Mouse (Mus musculus) liver, postnatal 0 days (tissue): ENCODE measurements around the gene Hsd17b1. TPM values are rescaled to one million over a fixed set of nuclear protein-coding genes. Genes with fewer than 3 reads are reported as not detected.

Experiments used
- ATAC-seq: fragments of 200-750 bp; cut with Nextera tagmentation; 2 replicates; pipeline ENCODE4 v1.8.0; 2017; ENCODE audit warnings: mild to moderate bottlenecking, moderate library complexity
- DNase-seq: peaks from one replicate; pipeline ENCODE4 v3.0.0-alpha.2; 2016
- H3K27ac ChIP-seq: fragments of 300-500 bp; sonication (generic); 2 replicates; pipeline ENCODE4 v1.5.1; 2014; ENCODE audit warnings: antibody characterized with exemption, moderate library complexity, mild to moderate bottlenecking, low read depth
- H3K27me3 ChIP-seq: fragments of 300-500 bp; sonication (generic); 2 replicates; pipeline ENCODE4 v1.6.1; 2014; ENCODE audit warnings: low read length, control low read depth, mixed read lengths; ENCODE audit not compliant: insufficient read depth
- H3K36me3 ChIP-seq: fragments of 300-500 bp; sonication (generic); replicated peaks from 2 replicates; pipeline ENCODE4 v1.6.1; 2014; ENCODE audit warnings: mild to moderate bottlenecking, control low read depth, low read length, moderate library complexity, mixed read lengths; ENCODE audit not compliant: insufficient read depth
- H3K4me1 ChIP-seq: fragments of 300-500 bp; sonication (generic); 2 replicates; pipeline ENCODE4 v1.6.1; 2014; ENCODE audit warnings: antibody characterized with exemption, mild to moderate bottlenecking, control low read depth; ENCODE audit not compliant: insufficient read depth
- H3K4me2 ChIP-seq: fragments of 300-500 bp; sonication (generic); 2 replicates; pipeline ENCODE4 v1.6.1; 2014; ENCODE audit warnings: low read depth, mild to moderate bottlenecking, low read length, moderate library complexity, mixed read lengths
- H3K4me3 ChIP-seq: fragments of 300-500 bp; sonication (generic); 2 replicates; pipeline ENCODE4 v1.5.1; 2014; ENCODE audit warnings: low read depth, low read length
- H3K9ac ChIP-seq: fragments of 300-500 bp; sonication (generic); replicated peaks from 2 replicates; pipeline ENCODE4 v1.6.1; 2014; ENCODE audit warnings: mild to moderate bottlenecking, moderate library complexity
- H3K9me3 ChIP-seq: fragments of 300-500 bp; sonication (generic); 2 replicates; pipeline ENCODE4 v1.6.1; 2016; ENCODE audit warnings: mild to moderate bottlenecking, control low read depth, low read length, mixed read lengths
- CTCF ChIP-seq: sonication (generic); IDR thresholded peaks from 2 replicates; pipeline ENCODE4 v1.5.1; 2016; ENCODE audit warnings: antibody characterized with exemption, low read depth
- EP300 ChIP-seq: IDR thresholded peaks from 2 replicates; pipeline ENCODE4 v1.6.1; 2016; ENCODE audit warnings: antibody characterized with exemption, low read depth, mild to moderate bottlenecking
- WGBS: fragments of 180-500 bp; shearing (Covaris S2); extraction: QIAGEN DNeasy Blood & Tissue Kit; methylation state at CpG from one replicate; pipeline ENCODE4 v1.1.7; 2014; ENCODE audit not compliant: insufficient replicate concordance; 5-methylcytosine and 5-hydroxymethylcytosine counted together
- polyA plus RNA-seq: library from polyadenylated mRNA; unstranded; fragments of >200 nt; fragmentation: Nextera tagmentation; extraction: Ambion mirVana; gene quantifications from 2 replicates; pipeline ENCODE4 v1.2.1, GENCODE M21; 2015

The Hsd17b1 gene
- polyA plus RNA-seq, 1 experiment from 2014 or later: 0.23 TPM

DNA sequence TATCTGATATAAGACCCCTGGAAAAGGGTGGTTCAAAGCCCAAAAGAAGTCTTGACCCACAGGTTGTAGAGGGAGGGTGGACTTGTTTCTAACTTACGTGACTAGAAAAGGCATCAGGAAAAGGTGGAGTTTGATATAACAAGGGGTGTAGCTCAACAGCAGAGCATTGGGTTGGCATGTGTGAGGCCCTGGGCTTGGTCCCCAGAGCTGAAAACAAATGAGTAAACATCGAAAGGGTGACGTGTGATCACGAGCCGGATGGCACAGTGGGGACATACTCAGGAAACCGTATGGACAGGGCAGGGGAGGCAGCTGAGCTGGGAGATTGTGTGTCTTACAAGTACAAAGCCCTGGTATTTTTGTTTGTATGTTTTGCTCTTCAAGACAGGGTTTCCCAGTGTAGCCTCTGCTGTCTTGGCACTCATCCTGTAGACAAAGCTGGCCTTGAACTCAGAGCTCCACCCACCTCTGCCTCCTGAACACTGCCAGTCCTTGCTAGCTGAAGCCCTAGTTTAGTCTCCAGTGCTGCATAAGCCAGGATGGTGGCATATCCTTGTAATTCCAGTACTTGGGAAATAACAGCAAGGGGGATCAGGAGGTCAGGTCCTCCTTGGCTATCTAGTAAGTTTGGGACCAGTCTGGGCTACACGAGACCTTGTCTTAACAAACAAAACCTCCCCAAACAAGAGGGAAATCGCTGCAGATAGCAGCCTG, 43.4 kb upstream of the Hsd17b1 start:
- H3K27ac ChIP-seq: no peak overlapping the region
- DNase-seq (no peak), ATAC-seq (no peak)
- no peaks in the 10 kb centered on the region for H3K9me3 ChIP-seq
- TF ChIP-seq CTCF (no peak), EP300 (no peak)
- WGBS: 92% methylated on average over 8 of the region's 8 CpGs
- H3K4me3 ChIP-seq: no peak overlapping the region
- peaks cover 84% of the 10 kb centered on the region for H3K36me3 ChIP-seq
- H3K4me1 ChIP-seq: no peaks in the 10 kb centered on the region
- no peak overlapping the region for H3K4me2 ChIP-seq
- H3K27me3 ChIP-seq: no peaks in the 10 kb centered on the region
- H3K9ac ChIP-seq: no peak overlapping the region

GRCm38 (mm10) chr11:101035328-101035695, 42.9 kb upstream of the Hsd17b1 start:
- no peak for TF ChIP-seq EP300
- no peak for TF ChIP-seq CTCF
- Histone ChIP-seq H3K9me3 (no peaks in the 10 kb centered on the region), H3K4me2 (no peak overlapping the region), H3K4me3 (no peak overlapping the region), H3K27ac (no peak overlapping the region), H3K4me1 (no peaks in the 10 kb centered on the region), H3K27me3 (no peaks in the 10 kb centered on the region), H3K9ac (no peak overlapping the region), H3K36me3 (peaks cover 85% of the 10 kb centered on the region)
- DNase-seq (no peak), ATAC-seq (no peak)
- 85% methylated on average over 4 of the region's 4 CpGs for WGBS

GRCm38 (mm10) chr11:101037795-101038194, 40.4 kb upstream of the Hsd17b1 start:
- Histone ChIP-seq H3K9ac (no peak overlapping the region), H3K27ac (no peak overlapping the region), H3K27me3 (no peaks in the 10 kb centered on the region), H3K9me3 (no peaks in the 10 kb centered on the region), H3K4me3 (no peak overlapping the region), H3K4me2 (no peak overlapping the region), H3K4me1 (no peaks in the 10 kb centered on the region), H3K36me3 (peaks cover 81% of the 10 kb centered on the region)
- ATAC-seq (no peak), DNase-seq (no peak)
- TF ChIP-seq CTCF: no peak
- TF ChIP-seq EP300: no peak
- WGBS: 88% methylated on average over 10 of the region's 10 CpGs

DNA sequence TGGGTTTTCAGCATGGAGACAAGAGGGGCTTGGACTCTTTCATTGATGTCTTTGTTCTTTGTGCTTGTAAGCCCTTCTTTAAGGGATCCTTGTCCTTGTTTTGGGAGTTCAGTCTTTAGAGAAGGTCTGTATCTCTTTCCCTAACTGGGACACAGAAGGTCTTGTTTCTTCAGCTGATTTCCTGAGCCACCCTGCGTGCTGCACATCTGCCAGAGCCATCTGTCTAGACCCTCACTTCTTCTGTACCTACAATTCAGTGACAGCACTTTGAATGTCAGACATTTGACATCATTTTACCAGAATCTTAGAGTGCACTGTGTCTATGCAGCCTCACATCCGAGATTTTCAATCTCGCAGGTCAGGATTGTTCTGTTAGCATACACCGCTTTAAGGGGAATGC, 32.4 kb upstream of the Hsd17b1 start:
- Histone ChIP-seq H3K4me3 (no peak overlapping the region), H3K9me3 (no peaks in the 10 kb centered on the region), H3K9ac (no peak overlapping the region), H3K36me3 (peaks cover 84% of the 10 kb centered on the region), H3K27ac (no peak overlapping the region), H3K4me1 (no peaks in the 10 kb centered on the region; the same call in 1 of the 2 replicates), H3K4me2 (no peak overlapping the region), H3K27me3 (no peaks in the 10 kb centered on the region)
- TF ChIP-seq EP300 (no peak), CTCF (no peak)
- DNase-seq: no peak
- 84% methylated on average over 4 of the region's 4 CpGs for WGBS
- ATAC-seq: no peak

DNA sequence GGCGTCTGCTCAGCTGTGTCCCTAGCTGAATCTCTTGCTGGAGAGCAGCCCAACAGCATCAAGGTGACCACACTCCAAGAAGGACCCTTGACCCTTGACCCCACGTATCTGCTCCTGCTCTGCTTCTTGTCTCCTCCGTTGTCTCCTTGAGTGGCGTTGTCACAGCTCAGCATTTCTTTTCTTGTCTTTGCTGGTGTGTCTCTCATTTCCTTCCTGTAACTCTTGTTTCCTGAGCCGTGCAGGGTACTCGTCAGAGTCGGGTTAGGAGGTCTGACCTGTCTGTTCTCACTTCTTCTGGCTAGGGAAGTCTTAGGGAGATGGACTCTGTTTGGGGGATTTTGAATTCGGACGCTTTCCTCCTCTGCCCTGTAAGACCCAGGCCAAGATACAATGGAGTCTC, 31.8 kb upstream of the Hsd17b1 start:
- Histone ChIP-seq H3K27me3 (no peaks in the 10 kb centered on the region), H3K36me3 (peaks cover 86% of the 10 kb centered on the region), H3K9me3 (no peaks in the 10 kb centered on the region), H3K9ac (peak overlapping the region; percentile 30; the same call in 1 of the 2 replicates), H3K4me3 (no peak overlapping the region), H3K4me1 (no peaks in the 10 kb centered on the region; the same call in 1 of the 2 replicates), H3K4me2 (no peak overlapping the region), H3K27ac (no peak overlapping the region)
- DNase-seq: no peak
- no peak for ATAC-seq
- no peak for TF ChIP-seq EP300
- no peak for TF ChIP-seq CTCF
- 38% methylated on average over 9 of the region's 9 CpGs for WGBS

- no peak for DNase-seq
- no peaks in the 10 kb centered on the region for H3K9me3 ChIP-seq
- no peak overlapping the region for H3K9ac ChIP-seq
- peaks cover 84% of the 10 kb centered on the region for H3K36me3 ChIP-seq
- ATAC-seq: no peak
- H3K27me3 ChIP-seq: no peaks in the 10 kb centered on the region
- no peaks in the 10 kb centered on the region; the same call in 1 of the 2 replicates for H3K4me1 ChIP-seq
- no peak for TF ChIP-seq EP300
- no peak for TF ChIP-seq CTCF
- WGBS: 63% methylated on average over 3 of the region's 3 CpGs
- no peak overlapping the region for H3K4me2 ChIP-seq
- H3K27ac ChIP-seq: no peak overlapping the region
- no peak overlapping the region for H3K4me3 ChIP-seq
Observed at GRCm38 (mm10) chr11:101047502-101047901, 30.7 kb upstream of the Hsd17b1 start.

- TF ChIP-seq EP300 (no peak), CTCF (no peak)
- no peak overlapping the region for H3K4me2 ChIP-seq
- ATAC-seq (no peak), DNase-seq (no peak)
- H3K9me3 ChIP-seq: peaks cover 5% of the 10 kb centered on the region
- H3K36me3 ChIP-seq: peaks cover 58% of the 10 kb centered on the region
- no peak overlapping the region for H3K9ac ChIP-seq
- H3K27me3 ChIP-seq: no peaks in the 10 kb centered on the region
- no peaks in the 10 kb centered on the region; the same call in 1 of the 2 replicates for H3K4me1 ChIP-seq
- 92% methylated on average over 9 of the region's 9 CpGs for WGBS
- no peak overlapping the region for H3K4me3 ChIP-seq
- no peak overlapping the region for H3K27ac ChIP-seq
Observed at GRCm38 (mm10) chr11:101050359-101050758, 27.9 kb upstream of the Hsd17b1 start.
